Mouse (Mus musculus) olfactory bulb, adult 2 months (tissue): Measurements from ENCODE around the gene Olfr959.

Experiments used
- CTCF ChIP-seq: fragments of 200-500 bp; IDR thresholded peaks from 2 replicates; pipeline ENCODE4 v1.5.1; 2012; ENCODE audit warnings: low read depth, mild to moderate bottlenecking, low read length, moderate library complexity; ENCODE audit not compliant: insufficient read depth
- POLR2A ChIP-seq: fragments of 200-500 bp; IDR thresholded peaks from 2 replicates; pipeline ENCODE4 v1.6.1; 2012; ENCODE audit warnings: mild to moderate bottlenecking, low read depth, low read length, moderate library complexity; ENCODE audit not compliant: insufficient read depth

DNA sequence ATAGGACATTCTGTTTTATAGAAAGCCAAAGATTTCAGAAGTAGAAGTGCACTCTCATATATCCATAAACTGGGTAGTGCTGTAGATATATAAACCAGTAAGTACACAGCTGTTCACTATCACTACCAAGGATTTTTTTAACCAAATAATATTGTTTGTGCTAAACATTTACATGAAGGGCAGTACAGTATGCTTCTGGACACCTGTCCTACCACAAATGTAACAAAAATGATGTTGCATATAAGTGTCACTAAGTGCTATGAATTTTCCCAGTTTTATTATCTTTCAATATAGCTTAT, 17.1 kb downstream of the Olfr959 start:
- TF ChIP-seq POLR2A (no peak), CTCF (no peak)
